Mouse (Mus musculus): ENCODE results near the gene Sdf2l1. TPM values are rescaled to one million over a fixed set of nuclear protein-coding genes. Genes with fewer than 3 reads are reported as not detected.

The Sdf2l1 gene
- polyA plus RNA-seq, 2 experiments: 35.8 to 38.8 TPM

GRCm38 (mm10) chr16:17150520-17151258 lies 18.5 kb upstream of the Sdf2l1 start:
- Histone ChIP-seq H3K27ac (replicated peaks; ENCODE audit: low read depth, low read length) (no peak overlapping the region), H3K36me3 (ENCODE audit: control insufficient read depth, insufficient read depth, low read length) (peaks cover 43% of the 10 kb centered on the region), H3K9me3 (ENCODE audit: control insufficient read depth, low read length) (no peaks in the 10 kb centered on the region), H3K4me3 (replicated peaks; ENCODE audit: low read length) (no peak overlapping the region), H3K27me3 (ENCODE audit: control insufficient read depth, insufficient read depth, low read length) (0 out of 2 replicates have a peak, but pooled peaks cover 7% of the 10 kb centered on the region), H3K9ac (ENCODE audit: low read depth, low read length, severe bottlenecking) (no peak overlapping the region), H3K4me2 (replicated peaks; ENCODE audit: low read depth, low read length, severe bottlenecking) (no peak overlapping the region), H3K4me1 (ENCODE audit: control insufficient read depth, insufficient read depth, low read length) (peaks cover 7% of the 10 kb centered on the region)
- DNase-seq (ENCODE audit: low spot score) (no peak), ATAC-seq (ENCODE audit: low FRiP score, low read depth) (no peak)
- WGBS: 79% methylated on average over 7 of the region's 7 CpGs
- TF ChIP-seq POLR2A (IDR thresholded peaks at IDR 0.05; ENCODE audit: borderline replicate concordance, extremely low read depth, insufficient read depth, insufficient read length): no peak

GRCm38 (mm10) chr16:17148084-17148483 lies 15.9 kb upstream of the Sdf2l1 start:
- Histone ChIP-seq H3K9me3 (ENCODE audit: control insufficient read depth, low read length) (no peaks in the 10 kb centered on the region), H3K27me3 (ENCODE audit: control insufficient read depth, insufficient read depth, low read length) (0 out of 2 replicates have a peak, but pooled peaks cover 7% of the 10 kb centered on the region), H3K4me2 (replicated peaks; ENCODE audit: low read depth, low read length, severe bottlenecking) (peak overlapping the region; percentile 100), H3K9ac (ENCODE audit: low read depth, low read length, severe bottlenecking) (0 out of 2 replicates have a peak overlapping the region, but pooled peaks have one; percentile 52), H3K36me3 (ENCODE audit: control insufficient read depth, insufficient read depth, low read length) (peaks cover 24% of the 10 kb centered on the region), H3K27ac (replicated peaks; ENCODE audit: low read depth, low read length) (no peak overlapping the region), H3K4me1 (ENCODE audit: control insufficient read depth, insufficient read depth, low read length) (peaks cover 7% of the 10 kb centered on the region), H3K4me3 (replicated peaks; ENCODE audit: low read length) (peak overlapping the region; percentile 60)
- 9% methylated on average over 16 of the region's 16 CpGs for WGBS
- ATAC-seq (ENCODE audit: low FRiP score, low read depth): 0 out of 2 replicates have a peak, but pooled peaks have one; percentile 7
- no peak for TF ChIP-seq POLR2A (IDR thresholded peaks at IDR 0.05; ENCODE audit: borderline replicate concordance, extremely low read depth, insufficient read depth, insufficient read length)
- peak; percentile 17 for DNase-seq (ENCODE audit: low spot score)

GRCm38 (mm10) chr16:17147391-17147929 lies 15.3 kb upstream of the Sdf2l1 start:
- TF ChIP-seq POLR2A (IDR thresholded peaks at IDR 0.05; ENCODE audit: borderline replicate concordance, extremely low read depth, insufficient read depth, insufficient read length): no peak
- H3K27me3 ChIP-seq (ENCODE audit: control insufficient read depth, insufficient read depth, low read length): 0 out of 2 replicates have a peak, but pooled peaks cover 7% of the 10 kb centered on the region
- DNase-seq (ENCODE audit: low spot score) (no peak), ATAC-seq (ENCODE audit: low FRiP score, low read depth) (0 out of 2 replicates have a peak, but pooled peaks have one; percentile 4)
- H3K9me3 ChIP-seq (ENCODE audit: control insufficient read depth, low read length): no peaks in the 10 kb centered on the region
- WGBS: 0% methylated on average over 41 of the region's 41 CpGs
- peaks cover 7% of the 10 kb centered on the region for H3K4me1 ChIP-seq (ENCODE audit: control insufficient read depth, insufficient read depth, low read length)
- peak overlapping the region; percentile 52 for H3K9ac ChIP-seq (ENCODE audit: low read depth, low read length, severe bottlenecking)
- H3K36me3 ChIP-seq (ENCODE audit: control insufficient read depth, insufficient read depth, low read length): peaks cover 17% of the 10 kb centered on the region
- no peak overlapping the region for H3K27ac ChIP-seq (replicated peaks; ENCODE audit: low read depth, low read length)
- peak overlapping the region; percentile 60 for H3K4me3 ChIP-seq (replicated peaks; ENCODE audit: low read length)
- H3K4me2 ChIP-seq (replicated peaks; ENCODE audit: low read depth, low read length, severe bottlenecking): peak overlapping the region; percentile 100

GRCm38 (mm10) chr16:17146772-17147235 lies 14.6 kb upstream of the Sdf2l1 start, which contains the start of gene Ccdc116:
Gene Ccdc116, minus strand, starts transcription at chr16:17147229.
- ATAC-seq (ENCODE audit: low FRiP score, low read depth) (peak; percentile 87), DNase-seq (ENCODE audit: low spot score) (peak; percentile 92)
- peak within 1 kb of the TSS; percentile 52 for H3K9ac ChIP-seq (ENCODE audit: low read depth, low read length, severe bottlenecking)
- peaks cover 11% of the 10 kb centered on the region for H3K36me3 ChIP-seq (ENCODE audit: control insufficient read depth, insufficient read depth, low read length)
- no peak within 1 kb of the TSS for H3K27ac ChIP-seq (replicated peaks; ENCODE audit: low read depth, low read length)
- WGBS: under 1% methylated on average over 30 of the region's 34 CpGs
- 0 out of 2 replicates have a peak, but pooled peaks cover 7% of the 10 kb centered on the region for H3K27me3 ChIP-seq (ENCODE audit: control insufficient read depth, insufficient read depth, low read length)
- no peaks in the 10 kb centered on the region for H3K9me3 ChIP-seq (ENCODE audit: control insufficient read depth, low read length)
- H3K4me2 ChIP-seq (replicated peaks; ENCODE audit: low read depth, low read length, severe bottlenecking): peak within 1 kb of the TSS; percentile 100
- peaks cover 7% of the 10 kb centered on the region for H3K4me1 ChIP-seq (ENCODE audit: control insufficient read depth, insufficient read depth, low read length)
- H3K4me3 ChIP-seq (replicated peaks; ENCODE audit: low read length): peak within 1 kb of the TSS; percentile 60
- TF ChIP-seq POLR2A (IDR thresholded peaks at IDR 0.05; ENCODE audit: borderline replicate concordance, extremely low read depth, insufficient read depth, insufficient read length): no peak

GRCm38 (mm10) chr16:17144339-17144738 lies 12.2 kb upstream of the Sdf2l1 start, which contains the start of gene Ydjc:
Gene Ydjc, plus strand, starts transcription at chr16:17144621.
- no peak within 1 kb of the TSS for H3K4me2 ChIP-seq (replicated peaks; ENCODE audit: low read depth, low read length, severe bottlenecking)
- H3K36me3 ChIP-seq (ENCODE audit: control insufficient read depth, insufficient read depth, low read length): no peaks in the 10 kb centered on the region
- 23% methylated on average over 7 of the region's 7 CpGs for WGBS
- TF ChIP-seq POLR2A (IDR thresholded peaks at IDR 0.05; ENCODE audit: borderline replicate concordance, extremely low read depth, insufficient read depth, insufficient read length): no peak
- peaks cover 7% of the 10 kb centered on the region for H3K4me1 ChIP-seq (ENCODE audit: control insufficient read depth, insufficient read depth, low read length)
- H3K9me3 ChIP-seq (ENCODE audit: control insufficient read depth, low read length): no peaks in the 10 kb centered on the region
- DNase-seq (ENCODE audit: low spot score) (peak; percentile 18), ATAC-seq (ENCODE audit: low FRiP score, low read depth) (no peak)
- no peak within 1 kb of the TSS for H3K4me3 ChIP-seq (replicated peaks; ENCODE audit: low read length)
- H3K27ac ChIP-seq (replicated peaks; ENCODE audit: low read depth, low read length): no peak within 1 kb of the TSS
- H3K27me3 ChIP-seq (ENCODE audit: control insufficient read depth, insufficient read depth, low read length): 0 out of 2 replicates have a peak, but pooled peaks cover 7% of the 10 kb centered on the region
- no peak within 1 kb of the TSS for H3K9ac ChIP-seq (ENCODE audit: low read depth, low read length, severe bottlenecking)

Measured in limb, embryonic 14.5 days (tissue).